Mouse (Mus musculus) inflammation-experienced regulatory T-cells, adult 6 months (primary cell): ENCODE results near the gene Ppdpf. TPM values are rescaled to one million over a fixed set of nuclear protein-coding genes. Genes with fewer than 3 reads are reported as not detected.
"Not testable (repeated sequence)": the region's sequence is repeated elsewhere in the genome, so short reads cannot be mapped to it uniquely, and the experiment has no call there.

Experiments
- ATAC-seq: one replicate; pipeline ENCODE4 v1.8.0; 2017
- polyA plus RNA-seq, 3 experiments: library from polyadenylated mRNA; unstranded; fragments of 100-300 nt; shearing (Covaris generic); gene quantifications; one replicate each; pipeline ENCODE4 v1.2.1; 2017

Gene Ppdpf
- polyA plus RNA-seq, 3 experiments from 2014 or later, result 128 to 152 (median 146) TPM

DNA sequence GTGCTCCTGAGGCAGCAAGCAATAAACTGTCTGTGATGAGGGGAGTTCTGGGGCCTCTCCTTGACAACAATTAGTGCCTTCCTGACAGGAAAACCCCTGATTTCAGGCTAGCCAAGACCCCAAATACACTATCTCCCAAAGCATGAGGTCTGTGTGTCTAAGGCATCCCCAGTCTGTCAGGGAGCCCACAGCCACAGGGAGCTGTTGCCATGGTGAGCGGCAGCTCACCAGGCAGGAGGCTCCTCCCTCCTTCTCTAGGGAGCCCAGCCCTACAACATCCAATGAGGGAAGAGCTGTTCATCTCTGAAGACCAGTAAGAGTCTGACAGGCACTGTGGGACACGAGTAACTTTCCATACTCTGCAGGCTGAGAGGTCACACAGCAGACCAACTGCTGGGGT lies 27.3 kb upstream of the Ppdpf start:
- ATAC-seq, result no peak

DNA sequence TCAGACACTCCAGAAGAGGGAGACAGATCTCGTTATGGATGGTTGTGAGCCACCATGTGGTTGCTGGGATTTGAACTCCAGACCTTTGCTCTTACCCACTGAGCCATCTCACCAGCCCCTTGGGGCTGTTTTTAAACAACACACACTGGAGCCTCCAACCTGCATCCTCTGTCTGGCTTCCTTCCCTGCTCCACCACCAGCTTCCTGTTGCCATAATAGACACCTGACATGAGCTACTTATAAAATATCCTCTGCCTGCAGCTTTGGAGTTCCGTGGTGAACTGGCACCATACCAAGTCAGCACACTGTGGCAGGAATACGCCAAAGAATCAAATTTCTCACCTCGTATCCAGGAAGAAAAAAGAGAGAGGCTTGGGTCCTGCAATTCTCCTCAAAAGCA lies 26.2 kb upstream of the Ppdpf start:
- ATAC-seq, result no peak

DNA sequence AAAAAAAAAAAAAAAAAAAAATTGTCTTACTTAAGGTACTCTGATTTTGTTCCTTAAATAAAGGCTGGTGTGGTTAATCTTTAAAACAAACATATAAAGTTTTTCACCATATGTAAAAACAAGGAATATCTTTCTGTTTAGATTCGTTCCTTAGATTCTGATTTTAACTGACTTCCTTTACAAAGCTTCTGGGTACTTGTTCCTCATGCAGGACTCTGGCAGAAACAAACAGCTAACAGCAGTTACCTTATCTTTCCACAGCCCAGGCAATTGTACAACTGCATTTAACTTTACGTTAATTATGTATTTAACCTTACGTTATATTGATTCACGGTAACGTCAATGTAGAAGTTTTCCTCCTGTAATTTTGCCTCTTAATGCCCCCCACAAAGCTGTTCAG lies 20.6 kb upstream of the Ppdpf start:
- no peak for ATAC-seq

GRCm38 (mm10) chr2:181174646-181175045 lies 12.4 kb upstream of the Ppdpf start:
- ATAC-seq, result no peak

GRCm38 (mm10) chr2:181178015-181178414 lies 9.0 kb upstream of the Ppdpf start:
- ATAC-seq, result no peak

DNA sequence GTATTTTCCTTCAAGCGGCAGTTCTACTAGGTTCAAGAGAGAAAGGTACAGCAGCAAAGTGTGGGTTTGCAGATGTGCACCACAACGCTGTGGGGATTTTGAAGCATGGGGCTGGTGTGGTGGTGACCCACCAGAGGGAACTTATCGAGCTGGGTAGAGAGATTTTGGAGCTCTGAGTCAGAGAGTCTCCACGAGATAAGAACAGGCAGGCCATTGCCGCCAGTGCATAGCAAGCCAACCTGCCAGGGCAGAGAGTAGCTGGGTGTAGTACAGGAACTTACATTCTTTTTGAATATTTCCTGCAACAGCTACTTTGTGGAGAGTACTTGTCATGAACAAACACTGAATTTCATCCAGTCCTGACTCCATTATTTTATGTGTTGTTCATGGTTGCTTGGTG lies 8.6 kb upstream of the Ppdpf start:
- no peak for ATAC-seq

DNA sequence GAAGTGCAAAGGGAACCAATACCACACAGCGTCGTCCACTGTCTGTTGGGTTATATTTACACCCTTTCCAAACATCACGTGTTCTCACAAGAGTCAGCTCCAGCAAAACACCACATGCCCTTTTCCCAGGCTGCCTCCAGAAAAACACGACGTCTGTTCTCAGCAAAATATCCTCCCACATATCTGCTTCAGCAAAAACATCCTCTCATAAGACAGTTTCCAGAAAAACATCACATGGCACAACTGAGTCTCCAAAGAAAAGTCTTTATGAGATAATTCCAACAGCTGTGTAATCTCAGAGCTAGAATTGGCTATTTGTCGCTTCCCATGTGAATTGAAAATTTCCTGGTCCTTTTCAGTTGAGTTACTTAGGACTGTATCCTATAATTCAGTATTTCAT lies 6.1 kb upstream of the Ppdpf start:
- no peak for ATAC-seq

DNA sequence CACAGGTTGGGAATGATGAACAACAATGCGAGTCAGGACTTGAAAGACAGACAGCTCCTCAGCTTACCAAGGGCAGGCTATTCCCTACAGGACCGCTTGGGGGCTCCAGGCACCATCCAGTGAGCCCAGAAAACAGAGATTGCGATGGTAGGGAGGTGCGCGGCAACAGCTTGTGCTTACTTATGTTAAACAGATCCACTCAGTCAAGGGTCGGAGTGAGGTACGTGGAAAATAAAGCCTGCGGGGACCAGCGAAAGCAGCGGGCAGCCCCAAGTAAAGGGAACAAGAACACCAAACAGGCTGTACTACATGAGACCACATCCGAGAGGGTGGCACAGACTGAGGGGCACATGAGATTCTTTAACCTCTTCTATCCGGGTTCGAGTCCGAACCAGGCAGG lies 412 bp upstream of the Ppdpf start:
- peak; percentile 73 for ATAC-seq

GRCm38 (mm10) chr2:181188681-181189080 lies 1.6 kb downstream of the Ppdpf start:
- no peak for ATAC-seq

DNA sequence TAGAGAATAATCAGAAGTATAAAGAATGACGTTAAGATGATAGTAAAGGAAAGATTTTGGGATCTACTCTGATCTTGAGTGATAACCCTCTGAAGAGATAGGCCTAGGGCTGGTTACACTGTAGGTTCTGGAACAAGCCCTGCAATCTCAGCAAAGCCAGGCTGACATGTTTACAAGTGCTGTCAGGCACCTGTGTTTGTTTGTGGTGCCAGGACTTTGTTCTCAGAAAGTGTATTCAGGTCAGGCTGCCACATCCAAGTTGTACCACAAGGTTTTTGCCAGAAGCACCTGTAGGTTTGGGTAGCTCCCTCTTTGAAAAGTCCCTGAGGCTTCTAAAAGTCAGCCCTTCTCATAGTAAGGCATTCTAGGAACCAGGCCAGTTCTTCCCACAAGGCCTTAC lies 2.3 kb downstream of the Ppdpf start:
- ATAC-seq, result no peak

DNA sequence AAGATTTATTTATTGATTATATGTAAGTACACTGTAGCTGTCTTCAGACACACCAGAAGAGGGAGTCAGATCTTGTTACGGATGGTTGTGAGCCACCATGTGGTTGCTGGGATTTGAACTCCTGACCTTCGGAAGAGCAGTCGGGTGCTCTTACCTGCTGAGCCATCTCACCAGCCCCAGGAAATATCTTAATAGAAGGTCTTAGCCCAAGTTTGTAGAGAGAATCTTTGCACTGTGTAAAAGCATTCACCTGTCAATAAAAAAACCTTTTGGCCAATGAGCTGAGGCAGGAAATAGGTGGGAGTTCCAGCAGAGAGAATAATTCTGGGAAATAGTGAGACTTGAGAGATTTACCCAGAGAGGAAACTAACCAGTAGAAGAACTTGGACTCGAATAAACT lies 4.3 kb downstream of the Ppdpf start:
- ATAC-seq, result not testable (repeated sequence)

- no peak for ATAC-seq
Measured at GRCm38 (mm10) chr2:181191936-181192335, 4.9 kb downstream of the Ppdpf start.

- ATAC-seq, result no peak
Measured at GRCm38 (mm10) chr2:181193044-181193443, 6.0 kb downstream of the Ppdpf start.

DNA sequence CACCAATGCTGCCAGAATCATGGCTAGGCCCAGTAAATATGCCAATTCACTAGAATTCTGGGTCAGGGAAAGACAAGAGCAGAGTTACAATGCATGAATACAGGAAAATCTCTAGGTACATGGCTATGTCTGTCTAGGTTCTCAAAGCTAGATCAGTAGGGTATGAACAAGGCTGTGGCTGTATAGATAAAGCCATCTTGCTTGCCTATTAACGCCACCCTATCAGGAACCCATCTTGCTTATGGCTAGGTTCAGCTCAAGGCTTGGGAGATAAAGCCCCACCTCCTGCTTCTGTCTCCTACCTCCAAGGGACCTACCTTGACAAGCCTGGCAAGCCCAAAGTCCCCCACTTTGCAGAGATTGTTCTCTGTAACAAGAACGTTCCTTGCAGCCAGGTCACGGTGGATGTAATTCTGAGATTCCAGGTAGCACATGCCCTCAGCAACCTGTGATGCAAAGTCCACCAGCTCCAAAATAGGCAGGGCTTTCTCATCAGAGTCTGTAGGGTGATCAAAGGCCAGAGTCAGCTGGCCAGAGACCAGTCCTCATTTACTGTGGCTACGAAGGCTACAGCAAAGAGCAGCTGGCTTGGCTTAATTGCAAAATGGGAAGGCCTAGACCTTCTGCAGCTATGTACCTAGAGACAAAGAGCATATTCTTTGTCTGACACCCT lies 9.7 kb downstream of the Ppdpf start:
- no peak for ATAC-seq

DNA sequence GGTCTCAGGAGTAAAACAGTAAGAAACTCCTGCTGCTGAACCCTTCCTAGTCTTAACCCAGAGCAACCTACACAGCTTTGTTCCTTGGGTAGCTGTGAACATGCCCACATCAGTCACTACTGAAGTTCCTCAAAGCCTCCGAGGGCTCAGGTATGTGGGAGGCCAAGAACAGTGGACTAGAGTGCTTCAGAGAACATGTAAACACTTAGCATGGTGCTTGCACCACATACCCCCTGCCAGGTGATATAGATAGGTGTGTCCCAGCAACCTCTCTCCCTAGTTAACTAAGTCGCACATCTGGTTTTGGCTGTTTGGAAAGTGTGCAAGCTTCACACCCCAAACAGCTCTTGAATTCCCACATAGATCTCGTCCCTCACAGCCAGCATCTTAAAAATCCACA lies 14.6 kb downstream of the Ppdpf start:
- ATAC-seq, result no peak

DNA sequence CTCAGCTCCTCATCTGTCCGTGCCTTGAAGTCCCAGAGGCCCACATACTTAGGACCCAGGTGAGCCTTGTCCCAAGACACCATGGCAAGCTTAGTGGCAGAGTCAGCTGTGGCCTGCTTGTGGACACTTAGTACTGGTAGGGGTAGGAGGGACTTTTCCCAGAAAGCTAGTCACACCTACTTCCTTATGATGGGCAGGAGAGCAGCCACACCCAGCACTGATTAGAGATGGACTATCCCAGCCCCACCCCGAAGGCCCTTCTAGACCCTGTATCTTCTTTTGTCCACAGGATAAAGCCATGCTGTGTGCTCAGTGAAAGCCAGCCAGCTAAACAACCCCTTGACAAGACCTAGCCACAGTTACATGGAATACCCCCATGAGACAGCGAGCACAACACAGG lies 15.4 kb downstream of the Ppdpf start, which contains the start of gene Ptk6:
Gene Ptk6 (minus strand): TSS at position 368 of the 400 bp plus-strand sequence.
- ATAC-seq, result no peak

- ATAC-seq, result no peak
Measured at GRCm38 (mm10) chr2:181202886-181203285, 15.8 kb downstream of the Ppdpf start.

DNA sequence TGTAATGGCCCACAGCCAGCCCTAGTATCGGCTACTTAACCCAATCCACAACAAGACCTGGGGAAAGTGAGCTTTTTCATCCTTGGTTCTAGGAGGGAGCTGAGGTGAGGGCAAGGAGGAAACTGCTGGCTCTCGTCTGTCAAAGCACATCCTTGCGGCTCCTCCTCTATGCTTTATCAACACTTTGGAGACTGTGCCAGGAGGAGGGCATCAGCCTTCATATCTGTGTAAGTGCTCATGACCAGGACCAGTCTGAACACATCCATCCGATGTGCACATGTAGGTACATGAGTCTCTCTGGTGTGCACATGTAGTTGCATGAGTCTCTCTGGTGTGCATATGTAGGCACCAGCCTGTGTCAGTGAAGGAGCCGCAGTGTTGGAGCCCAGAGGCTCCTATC lies 18.6 kb downstream of the Ppdpf start:
- no peak for ATAC-seq

- ATAC-seq, result no peak
Measured at GRCm38 (mm10) chr2:181206118-181206517, 19.1 kb downstream of the Ppdpf start.

DNA sequence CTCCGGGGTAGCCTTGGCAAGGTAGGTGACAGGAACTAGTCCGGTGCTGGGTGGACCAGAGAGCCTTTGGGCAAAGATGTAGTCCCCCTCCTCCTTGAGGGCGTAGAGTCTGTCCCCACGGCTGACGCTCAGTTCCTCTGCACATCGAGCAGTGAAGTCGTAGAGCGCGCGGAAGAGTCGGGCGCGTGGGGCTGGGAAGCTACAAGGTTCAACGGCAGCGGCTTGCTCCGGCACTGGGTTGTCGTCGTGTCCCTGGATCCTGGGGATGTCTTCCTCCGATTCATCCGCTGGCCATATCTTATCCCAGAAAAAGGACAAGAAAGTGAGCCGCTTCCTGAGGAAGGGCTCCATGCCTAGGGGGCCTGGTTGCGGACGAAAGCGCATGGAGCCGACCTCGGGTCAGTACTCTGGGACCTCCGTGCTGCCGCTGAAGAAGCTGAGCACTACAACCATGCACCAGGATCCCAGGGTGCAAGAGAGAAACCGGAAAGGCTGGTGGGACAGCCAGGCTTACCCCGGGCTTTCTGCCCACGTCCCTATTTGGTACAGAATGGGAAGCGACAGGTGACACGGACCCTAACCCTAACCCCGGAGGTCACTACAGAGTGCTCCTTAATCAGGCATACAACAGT lies 25.5 kb downstream of the Ppdpf start:
- peak; percentile 58 for ATAC-seq

DNA sequence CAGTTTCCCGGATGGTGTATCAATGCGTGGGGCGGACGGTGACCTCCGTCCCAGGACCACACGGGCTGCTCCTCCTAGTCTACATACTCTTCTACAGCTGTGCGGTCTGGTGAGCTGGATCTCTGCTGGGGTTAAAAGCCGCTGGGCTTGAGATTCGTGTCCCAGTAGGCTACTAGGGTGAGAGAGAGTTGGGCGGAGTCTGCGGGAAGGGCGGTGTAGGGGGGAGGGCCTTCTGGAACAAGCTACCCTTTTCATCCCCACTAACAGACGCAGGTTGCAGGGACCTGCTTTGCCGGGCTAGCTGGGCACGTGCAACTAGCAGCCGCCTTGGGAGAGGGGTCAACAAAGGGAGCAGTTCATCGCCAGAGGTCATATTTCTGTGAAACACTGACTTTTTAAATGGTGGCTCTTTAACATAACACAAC lies 26.0 kb downstream of the Ppdpf start, which contains the start of gene Srms:
Gene Srms (minus strand): TSS at position 165 of the 425 bp plus-strand sequence.
- ATAC-seq, result peak; percentile 68

GRCm38 (mm10) chr2:181216037-181216436 lies 29.0 kb downstream of the Ppdpf start:
- ATAC-seq, result no peak

DNA sequence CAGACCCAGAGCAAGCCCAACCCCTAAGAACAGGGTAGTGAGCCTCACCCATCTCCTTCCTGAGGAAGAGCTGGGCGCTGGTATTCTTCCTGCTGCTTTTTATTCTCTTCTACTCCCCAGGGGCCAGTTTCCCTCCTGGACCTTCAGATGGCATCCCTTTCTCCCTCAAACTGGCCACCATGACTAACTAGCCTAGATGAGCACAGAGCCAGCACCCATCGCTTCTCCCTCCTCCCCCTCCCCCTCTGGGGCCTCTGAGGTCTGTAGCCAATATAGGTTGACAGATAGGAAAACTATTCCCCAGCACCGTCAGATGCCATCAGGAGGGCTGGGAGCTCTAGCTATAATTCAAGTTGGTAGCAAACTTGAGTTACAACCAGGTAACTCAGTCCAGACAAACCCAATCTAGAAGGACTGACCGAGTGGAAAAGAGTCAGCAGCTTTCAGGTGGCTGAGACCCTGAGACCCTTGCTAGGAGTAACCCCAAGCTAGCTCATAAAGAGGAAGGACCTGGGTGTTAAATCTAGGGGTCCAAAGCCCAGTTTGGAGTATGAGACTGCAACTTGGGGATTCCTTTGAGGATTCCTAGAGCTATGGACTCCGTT lies 31.9 kb downstream of the Ppdpf start:
- no peak for ATAC-seq
